33 mouse cellular contexts compared by ENCODE assay signal in the genomic region with DNA sequence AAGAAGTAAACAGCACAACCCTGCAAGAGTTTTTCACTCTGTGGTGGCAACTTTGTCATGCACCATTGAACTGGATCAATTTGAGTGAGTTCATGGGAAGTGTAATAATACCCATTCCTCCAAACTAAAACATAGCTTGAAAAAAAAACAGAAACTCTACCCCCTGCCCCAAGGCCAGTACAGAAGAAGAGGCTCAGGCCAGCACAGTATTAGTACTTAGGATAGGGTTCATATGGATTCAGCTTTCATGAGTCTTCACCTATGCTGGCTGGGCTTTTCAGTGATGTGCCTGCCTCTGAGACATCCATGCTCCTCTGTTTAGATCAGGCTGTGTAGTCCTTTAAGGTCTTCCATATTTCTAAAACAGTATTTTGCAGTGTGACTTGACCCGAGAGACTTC.
"Had no signal": no experiment of that assay in that cellular context is flagged by ENCODE, and none has a peak within 500 bp of the region (broad histone marks: within the 10 kb centered on the region; RNA-seq: fewer than 3 reads in every experiment).

No protein-coding gene starts in this region.

- H3K27me3 ChIP-seq: limb, embryonic 12.5 days; limb, embryonic 13.5 days; limb, embryonic 15.5 days; liver, embryonic 12.5 days; liver, embryonic 13.5 days; liver, embryonic 15.5 days; lung, embryonic 15.5 days; megakaryocyte, embryonic 14.5 days; midbrain, embryonic 12.5 days; midbrain, embryonic 13.5 days; midbrain, embryonic 15.5 days; neural tube, embryonic 12.5 days; neural tube, embryonic 13.5 days had no signal

- H3K4me1 ChIP-seq: limb, embryonic 10.5 days; limb, embryonic 13.5 days; limb, embryonic 15.5 days; liver, embryonic 12.5 days; liver, embryonic 13.5 days; liver, embryonic 15.5 days; lung, embryonic 15.5 days; megakaryocyte, embryonic 14.5 days; midbrain, embryonic 10.5 days; midbrain, embryonic 12.5 days; midbrain, embryonic 13.5 days; midbrain, embryonic 15.5 days; neural tube, embryonic 12.5 days; neural tube, embryonic 13.5 days had no signal

- DNase-seq: left cerebral cortex, postnatal 4 days; liver; liver, embryonic 13.5 days; liver, postnatal 0 days; lung, adult 18-20 months; lung, adult 2 months; lung, embryonic 14.5 days; lung, postnatal 10 days; lung, postnatal 14 days; lung, postnatal 36 days; lung, postnatal 4 days; midbrain, embryonic 14.5 days had no signal

- H3K36me3 ChIP-seq: limb, embryonic 10.5 days; limb, embryonic 12.5 days; limb, embryonic 13.5 days; limb, embryonic 15.5 days; liver, embryonic 12.5 days; liver, embryonic 13.5 days; liver, embryonic 15.5 days; lung, embryonic 15.5 days; midbrain, embryonic 10.5 days; midbrain, embryonic 12.5 days; midbrain, embryonic 13.5 days; midbrain, embryonic 15.5 days; neural tube, embryonic 12.5 days; neural tube, embryonic 13.5 days had no signal

- ATAC-seq: liver, embryonic 12.5 days; liver, postnatal 0 days; lung, postnatal 0 days; midbrain, embryonic 13.5 days; midbrain, embryonic 15.5 days; midbrain, embryonic 16.5 days had no signal

- H3K9me3 ChIP-seq: limb, embryonic 10.5 days; limb, embryonic 12.5 days; limb, embryonic 13.5 days; limb, embryonic 15.5 days; liver, embryonic 12.5 days; liver, embryonic 13.5 days; liver, embryonic 15.5 days; lung, embryonic 15.5 days; megakaryocyte, embryonic 14.5 days; midbrain, embryonic 10.5 days; midbrain, embryonic 12.5 days; midbrain, embryonic 13.5 days; midbrain, embryonic 15.5 days; neural tube, embryonic 12.5 days; neural tube, embryonic 13.5 days had no signal

- H3K9ac ChIP-seq: limb, embryonic 12.5 days; limb, embryonic 13.5 days; limb, embryonic 15.5 days; liver, embryonic 12.5 days; liver, embryonic 13.5 days; liver, embryonic 14.5 days; liver, embryonic 15.5 days; liver, postnatal 0 days; lung, embryonic 14.5 days; lung, embryonic 15.5 days; midbrain, embryonic 12.5 days; midbrain, embryonic 13.5 days; midbrain, embryonic 15.5 days; neural tube, embryonic 12.5 days; neural tube, embryonic 13.5 days had no signal

- H3K4me3 ChIP-seq: limb, embryonic 10.5 days; limb, embryonic 12.5 days; limb, embryonic 13.5 days; limb, embryonic 15.5 days; liver, embryonic 12.5 days; liver, embryonic 13.5 days; liver, embryonic 15.5 days; lung, embryonic 15.5 days; megakaryocyte, embryonic 14.5 days; midbrain, embryonic 10.5 days; midbrain, embryonic 12.5 days; midbrain, embryonic 13.5 days; midbrain, embryonic 15.5 days; myocyte; neural tube, embryonic 12.5 days; neural tube, embryonic 13.5 days had no signal

- H3K27ac ChIP-seq: limb, embryonic 10.5 days; limb, embryonic 12.5 days; limb, embryonic 13.5 days; limb, embryonic 15.5 days; liver, embryonic 12.5 days; liver, embryonic 13.5 days; liver, embryonic 14.5 days; liver, embryonic 15.5 days; lung, embryonic 15.5 days; macrophage; midbrain, embryonic 10.5 days; midbrain, embryonic 12.5 days; midbrain, embryonic 13.5 days; midbrain, embryonic 15.5 days; neural tube, embryonic 12.5 days; neural tube, embryonic 13.5 days had no signal

- H3K4me2 ChIP-seq: limb, embryonic 12.5 days; limb, embryonic 13.5 days; limb, embryonic 15.5 days; liver, embryonic 11.5 days; liver, embryonic 12.5 days; liver, embryonic 13.5 days; liver, embryonic 15.5 days; lung, embryonic 14.5 days; lung, embryonic 15.5 days; midbrain, embryonic 11.5 days; midbrain, embryonic 12.5 days; midbrain, embryonic 13.5 days; midbrain, embryonic 15.5 days; neural tube, embryonic 12.5 days; neural tube, embryonic 13.5 days had no signal
